Mouse (Mus musculus) c-Kit-positive CD71-positive TER-119-negative erythroid progenitor cells, embryonic 14.5 days (primary cell): ENCODE measurements around the gene Ppp6c.
"Not testable (repeated sequence)": the region's sequence is repeated elsewhere in the genome, so short reads cannot be mapped to it uniquely, and the experiment has no call there.

Experiments used
- DNase-seq: peaks from one replicate; pipeline ENCODE4 v3.0.0-alpha.2; 2013; ENCODE audit warnings: low read depth

The Ppp6c gene

DNA sequence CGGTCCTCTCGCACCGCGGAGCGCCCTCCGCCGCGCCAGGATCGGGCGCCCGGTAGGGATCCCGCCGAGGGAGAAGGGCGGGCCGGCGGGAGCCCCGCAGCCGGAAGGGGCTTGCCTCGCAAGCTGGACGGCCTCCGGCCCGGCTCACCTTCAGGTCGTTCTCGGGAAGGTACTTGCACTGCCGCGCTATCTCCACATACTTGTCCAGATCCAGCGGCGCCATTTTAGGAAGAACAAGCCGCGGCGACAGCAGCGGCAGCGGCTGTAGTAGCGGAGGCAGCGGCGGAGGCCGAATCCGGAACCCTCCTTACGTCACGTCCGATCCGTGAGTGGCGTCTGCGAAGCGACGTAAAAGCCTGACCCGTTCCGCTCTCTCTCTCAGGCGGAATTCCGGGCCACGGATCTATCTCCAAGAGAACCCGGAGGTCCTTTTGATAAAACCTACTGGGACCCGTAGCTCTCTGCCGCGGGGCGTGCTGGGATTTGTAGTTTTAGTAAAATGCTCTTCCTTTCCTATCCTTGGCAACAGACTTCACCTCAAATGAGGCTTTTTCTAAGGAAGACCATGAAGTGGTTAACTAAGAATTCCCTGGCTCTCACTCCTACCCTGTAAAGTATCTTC is at the start of gene Ppp6c:
Gene Ppp6c, minus strand, starts transcription at position 433 of the 622 bp plus-strand sequence.
- peak; percentile 93 for DNase-seq

- DNase-seq = peak; percentile 38
Measured at GRCm38 (mm10) chr2:39268357-39268756, 42.1 kb upstream of the Ppp6c start.

DNA sequence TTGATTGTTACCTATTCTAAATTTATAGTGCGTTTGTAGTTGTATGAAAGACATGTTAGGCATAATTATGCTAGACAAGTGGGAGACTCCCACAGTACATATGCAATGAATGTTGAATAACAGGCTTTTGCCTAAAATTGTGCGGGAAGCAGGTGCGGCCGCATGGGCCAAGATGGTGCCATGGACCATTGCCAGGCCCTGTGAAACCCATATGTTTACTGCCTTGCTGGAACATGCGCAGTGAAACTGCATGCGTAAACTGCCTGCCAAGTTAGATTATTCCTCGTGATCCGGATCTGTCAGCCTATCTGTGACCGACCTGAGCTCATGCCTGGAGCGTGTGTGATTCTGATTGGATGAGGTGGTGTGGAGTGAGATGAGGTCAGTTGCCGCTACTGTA is 26.0 kb upstream of the Ppp6c start:
- not testable (repeated sequence) for DNase-seq

GRCm38 (mm10) chr2:39246862-39247261 is 20.6 kb upstream of the Ppp6c start:
- DNase-seq = not testable (repeated sequence)

DNA sequence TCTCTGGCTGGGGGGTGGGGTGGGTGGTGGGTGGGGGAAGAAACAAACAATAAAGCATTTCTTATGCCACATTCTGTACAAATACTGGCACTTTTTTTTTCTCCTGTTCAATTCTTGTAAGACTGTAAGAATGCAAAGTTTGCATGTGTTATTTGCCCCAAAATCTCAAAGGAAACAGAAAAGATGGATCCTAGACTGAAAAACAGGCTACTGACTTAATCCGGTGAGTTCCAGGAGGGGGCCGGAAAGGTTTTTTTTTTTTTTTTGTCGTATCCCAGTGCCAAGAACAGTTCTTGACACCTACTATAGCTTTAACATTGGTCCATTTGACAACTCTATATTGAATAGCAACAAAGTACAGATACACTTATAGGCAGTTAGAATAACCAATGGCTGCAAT is 480 bp upstream of the Ppp6c start:
- no peak for DNase-seq

- DNase-seq = not testable (repeated sequence)
Measured at GRCm38 (mm10) chr2:39225331-39226018, 776 bp downstream of the Ppp6c start.

- DNase-seq = no peak
Measured at GRCm38 (mm10) chr2:39224621-39225020, 1.6 kb downstream of the Ppp6c start.

GRCm38 (mm10) chr2:39220010-39220409 is 6.2 kb downstream of the Ppp6c start:
- DNase-seq = no peak

DNA sequence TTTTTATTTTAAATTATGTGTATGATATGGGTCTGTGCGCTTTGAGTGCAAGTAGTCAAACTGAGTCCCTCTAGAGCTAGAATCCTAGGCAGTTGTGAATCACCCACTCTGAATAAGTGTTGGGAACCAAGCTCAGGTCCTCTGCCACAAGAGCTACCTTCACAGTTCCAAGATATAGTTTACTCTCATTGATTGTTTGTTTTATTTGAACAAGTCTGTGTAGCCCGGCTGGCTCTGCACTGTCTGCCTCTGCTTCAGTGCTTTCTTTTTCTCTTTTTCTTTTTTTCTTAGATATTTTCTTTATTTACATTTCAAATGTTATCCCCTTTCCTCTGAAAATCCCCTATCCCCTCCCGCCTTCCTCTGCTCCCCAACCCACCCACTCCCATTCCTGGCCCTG is 7.2 kb downstream of the Ppp6c start:
- DNase-seq = no peak

DNA sequence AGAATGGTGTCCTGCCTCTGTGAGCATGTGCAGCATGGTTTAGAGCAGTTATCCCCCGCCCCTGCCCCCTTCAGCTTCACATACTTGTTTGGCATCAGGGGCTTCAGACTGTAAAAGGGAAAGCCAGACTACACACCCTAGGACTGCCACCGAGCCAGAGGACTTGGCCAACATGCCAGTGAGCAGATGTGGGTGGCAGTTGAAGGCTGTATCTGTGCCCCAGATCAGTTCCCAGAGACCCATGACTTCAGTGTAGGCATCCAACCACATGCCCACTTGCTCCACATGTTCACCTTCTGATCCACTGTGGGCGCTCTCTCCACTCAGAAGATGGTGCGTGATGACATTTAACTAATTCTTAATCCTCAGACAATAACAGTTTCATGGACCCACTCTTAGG is 9.1 kb downstream of the Ppp6c start:
- no peak for DNase-seq

- no peak for DNase-seq
Measured at GRCm38 (mm10) chr2:39210738-39211137, 15.5 kb downstream of the Ppp6c start.

DNA sequence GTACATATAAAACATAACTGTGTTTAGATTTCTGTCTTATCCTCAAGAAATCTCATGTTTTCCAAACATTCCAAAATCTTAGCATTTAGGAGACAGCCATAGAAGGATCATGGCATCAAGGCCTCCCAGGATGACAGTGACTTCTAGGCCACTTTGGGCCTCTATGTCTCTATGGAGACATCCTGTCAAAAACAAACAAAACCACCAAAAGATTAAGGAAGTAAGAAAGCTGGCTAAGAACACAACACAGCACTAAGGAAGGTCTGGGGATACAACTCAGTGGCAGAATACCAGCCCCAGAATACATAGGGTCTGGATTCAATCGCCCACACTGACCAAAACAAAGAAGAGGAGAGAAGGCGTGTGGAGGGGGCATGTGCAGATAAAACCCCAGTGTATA is 22.9 kb downstream of the Ppp6c start:
- no peak for DNase-seq

- no peak for DNase-seq
Measured at GRCm38 (mm10) chr2:39194809-39195208, 31.4 kb downstream of the Ppp6c start.

GRCm38 (mm10) chr2:39190561-39191056 is 35.6 kb downstream of the Ppp6c start, which contains the start of gene Scai:
Gene Scai, minus strand, starts transcription at chr2:39190734.
- DNase-seq = peak; percentile 98

DNA sequence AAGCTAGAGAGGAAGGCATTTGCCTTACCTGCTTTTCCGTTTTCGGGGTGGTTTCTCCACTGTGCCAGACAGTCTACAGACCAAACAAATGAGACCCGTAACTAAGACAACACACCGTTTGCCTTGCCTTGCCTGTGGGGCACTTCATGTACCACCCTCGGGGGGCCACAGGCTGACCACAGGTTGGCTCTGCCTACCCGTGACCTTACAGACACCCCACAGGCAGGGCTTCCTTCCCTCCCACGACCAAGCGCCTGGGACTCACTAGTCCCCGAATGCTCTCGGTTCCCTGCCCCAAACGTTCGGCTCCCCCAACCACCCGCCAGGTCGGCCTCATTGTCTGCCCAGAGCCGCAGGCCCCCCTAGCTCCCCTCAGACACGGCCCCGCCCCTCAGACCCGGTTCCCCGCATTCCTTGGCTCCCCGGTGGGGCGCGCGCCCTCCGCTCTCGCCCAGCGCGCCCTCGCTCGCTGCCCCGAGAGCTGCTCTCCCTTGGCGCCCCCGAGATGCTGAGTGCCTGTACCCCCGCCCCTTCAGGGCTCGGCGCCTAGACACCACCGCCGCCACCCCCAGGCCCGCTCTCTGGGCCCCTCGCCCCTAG is 36.2 kb downstream of the Ppp6c start:
- DNase-seq = peak; percentile 22

- DNase-seq = no peak
Measured at GRCm38 (mm10) chr2:39185942-39186341, 40.3 kb downstream of the Ppp6c start.

DNA sequence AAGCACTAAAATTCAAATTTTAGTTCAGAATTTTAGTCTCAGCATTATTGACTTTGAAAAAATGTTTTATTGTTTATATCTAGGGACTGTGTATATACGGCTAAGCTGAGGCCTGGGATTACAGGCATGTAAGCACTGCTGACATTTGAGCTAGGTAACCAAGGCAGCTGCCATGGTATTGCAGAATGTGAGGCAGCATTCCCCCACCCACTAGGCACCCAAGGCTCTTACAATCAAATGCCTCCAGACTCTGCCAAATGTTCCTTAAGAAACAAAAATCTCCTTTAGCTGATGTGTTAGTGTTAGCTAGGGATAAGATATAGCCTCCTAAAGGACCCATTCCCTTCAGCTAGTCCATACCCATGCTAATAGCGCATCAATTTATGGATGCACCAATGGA is 42.7 kb downstream of the Ppp6c start:
- DNase-seq = no peak

DNA sequence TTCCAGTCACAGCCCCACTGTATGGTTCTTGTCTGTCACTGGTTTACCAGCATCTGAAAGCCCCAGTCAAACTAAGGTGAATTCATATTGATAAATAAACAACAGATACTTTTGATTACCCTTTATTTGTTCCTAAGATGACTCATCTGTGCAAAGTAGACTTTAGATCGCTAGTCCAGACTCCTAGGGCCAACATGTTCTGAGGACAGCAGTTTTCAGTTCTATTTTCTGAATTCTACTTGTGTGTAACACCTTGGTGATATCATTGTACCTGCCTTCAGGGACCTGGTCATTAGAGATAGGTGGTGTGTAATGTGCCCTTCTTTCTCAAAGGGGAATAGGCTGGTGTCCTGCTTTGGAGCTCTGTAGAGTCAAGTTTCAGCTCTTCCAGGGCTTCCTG is 65.3 kb downstream of the Ppp6c start:
- no peak for DNase-seq

- DNase-seq = no peak
Measured at GRCm38 (mm10) chr2:39157916-39158315, 68.3 kb downstream of the Ppp6c start.

DNA sequence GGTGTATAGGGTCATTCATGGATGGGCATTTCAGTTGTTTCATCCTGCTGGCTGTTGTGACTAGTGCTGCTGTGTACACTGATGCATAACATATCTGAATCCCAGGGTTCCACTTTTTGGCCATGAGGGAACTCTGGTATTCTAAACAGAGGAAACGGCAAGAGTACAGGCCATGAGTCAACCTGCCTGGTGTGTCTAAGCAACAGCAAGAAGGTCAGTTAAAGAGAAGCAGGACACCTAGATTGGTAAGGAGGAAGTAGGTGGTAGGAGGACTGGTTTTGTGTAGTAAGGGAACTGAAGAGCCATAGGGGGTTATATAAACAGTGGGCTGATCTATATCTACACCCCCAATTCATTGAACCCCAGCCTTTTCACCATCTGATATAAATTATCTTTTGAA is 69.4 kb downstream of the Ppp6c start:
- DNase-seq = no peak

GRCm38 (mm10) chr2:39150943-39151342 is 75.3 kb downstream of the Ppp6c start:
- DNase-seq = no peak

DNA sequence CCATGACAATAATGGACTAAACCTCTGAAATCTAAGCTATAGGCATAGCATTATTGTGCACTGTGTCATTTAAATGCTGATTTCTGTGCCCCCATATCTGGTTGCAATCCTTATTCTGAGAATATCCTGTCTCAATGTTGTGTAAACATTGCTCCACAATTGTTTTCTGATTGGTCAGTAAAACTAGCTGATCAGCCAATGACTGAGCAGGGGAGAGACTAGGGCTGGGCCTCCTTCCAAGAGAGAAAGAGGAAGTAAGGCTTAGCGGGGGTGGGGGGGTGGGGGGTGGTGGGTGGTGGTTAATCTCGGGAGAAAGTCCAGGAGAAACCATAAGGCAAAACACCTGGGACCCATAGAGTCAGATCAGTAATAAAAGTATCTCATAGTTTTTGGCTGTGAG is 78.2 kb downstream of the Ppp6c start:
- no peak for DNase-seq

GRCm38 (mm10) chr2:39146469-39146868 is 79.8 kb downstream of the Ppp6c start:
- no peak for DNase-seq
